Mouse (Mus musculus) cortical plate, adult 2 months (tissue): ENCODE results near the gene Dpp7. TPM values are rescaled to one million over a fixed set of nuclear protein-coding genes. Genes with fewer than 3 reads are reported as not detected.

Source experiments
- H3K27ac ChIP-seq: fragments of 200-500 bp; 2 replicates; pipeline ENCODE4 v1.5.1; 2012; ENCODE audit warnings: low read length, control low read depth, inconsistent platforms; ENCODE audit not compliant: insufficient read depth
- H3K4me1 ChIP-seq: fragments of 200-500 bp; 2 replicates; pipeline ENCODE4 v1.6.1; 2011; ENCODE audit warnings: low read length; ENCODE audit not compliant: control insufficient read depth, insufficient read depth
- H3K4me3 ChIP-seq: fragments of 200-500 bp; 2 replicates; pipeline ENCODE4 v1.5.1; 2011; ENCODE audit warnings: mild to moderate bottlenecking, low read length, control low read depth; ENCODE audit not compliant: insufficient read depth
- CTCF ChIP-seq: fragments of 200-500 bp; IDR thresholded peaks from 2 replicates; pipeline ENCODE4 v1.5.1; 2011; ENCODE audit warnings: mild to moderate bottlenecking, control low read depth, low read length; ENCODE audit not compliant: insufficient read depth; ENCODE audit errors: extremely low read depth
- POLR2A ChIP-seq: fragments of 200-500 bp; IDR thresholded peaks from 2 replicates; pipeline ENCODE4 v1.6.1; 2011; ENCODE audit warnings: mild to moderate bottlenecking, low read length, control low read depth; ENCODE audit not compliant: insufficient read depth; ENCODE audit errors: extremely low read depth
- polyA plus RNA-seq: library from polyadenylated mRNA; depleted of rRNA; stranded (reverse); fragments of >200 nt; gene quantifications from 2 replicates; pipeline ENCODE4 v1.2.3, GENCODE M21; 2012; rRNA removed

Gene Dpp7
- polyA plus RNA-seq, 1 experiment, result 59.8 TPM

- Histone ChIP-seq H3K27ac (no peak overlapping the region), H3K4me3 (no peak overlapping the region), H3K4me1 (peaks cover 6% of the 10 kb centered on the region; the same call in 1 of the 2 replicates)
- TF ChIP-seq POLR2A (no peak), CTCF (no peak)
These were observed 52.7 kb downstream of the Dpp7 start for GRCm38 (mm10) chr2:25303452-25303851.

Other genes with a start within 250 kb of the Dpp7 start
- 22.1 and 24.2 TPM in 2 replicates for gene Nrarp, start 175.6 kb downstream of the Dpp7 start, polyA plus RNA-seq
- 2.5 TPM in 2 replicates for gene Tor4a, start 159.5 kb downstream of the Dpp7 start, polyA plus RNA-seq
- gene Nelfb, start 144.9 kb downstream of the Dpp7 start, polyA plus RNA-seq, result 52.0 and 57.5 TPM in 2 replicates
- 0.11 TPM in 1 of 2 replicates, not detected in the other for gene Stpg3, start 141.7 kb downstream of the Dpp7 start, polyA plus RNA-seq
- gene Fam166a, start 137.6 kb downstream of the Dpp7 start, polyA plus RNA-seq, result 0.19 and 0.21 TPM in 2 replicates
- gene Tubb4b, start 131.7 kb downstream of the Dpp7 start, polyA plus RNA-seq, result 527 and 537 TPM in 2 replicates
- gene Slc34a3, start 122.0 kb downstream of the Dpp7 start, polyA plus RNA-seq, result 0.26 and 0.44 TPM in 2 replicates
- not detected in 2 replicates for gene Rnf224, start 119.6 kb downstream of the Dpp7 start, polyA plus RNA-seq
- gene Rnf208, start 114.1 kb downstream of the Dpp7 start, polyA plus RNA-seq, result 314 and 325 TPM in 2 replicates
- 0.21 and 0.57 TPM in 2 replicates for gene Cysrt1, start 113.9 kb downstream of the Dpp7 start, polyA plus RNA-seq
- gene AL732309.1, start 109.5 kb downstream of the Dpp7 start, polyA plus RNA-seq, result 14.0 and 15.5 TPM in 2 replicates
- gene Tmem203, start 100.9 kb downstream of the Dpp7 start, polyA plus RNA-seq, result 33.8 and 36.0 TPM in 2 replicates
- gene Tprn, start 93.7 kb downstream of the Dpp7 start, polyA plus RNA-seq, result 14.0 and 22.0 TPM in 2 replicates
- gene Ssna1, start 83.9 kb downstream of the Dpp7 start, polyA plus RNA-seq, result 87.9 and 93.2 TPM in 2 replicates
- 75.7 and 76.5 TPM in 2 replicates for gene Anapc2, start 83.9 kb downstream of the Dpp7 start, polyA plus RNA-seq
- not detected in 2 replicates for gene Tmem210, start 68.2 kb downstream of the Dpp7 start, polyA plus RNA-seq
- gene Lrrc26, start 66.4 kb downstream of the Dpp7 start, polyA plus RNA-seq, result not detected in 2 replicates
- gene Grin1, start 37.2 kb downstream of the Dpp7 start, polyA plus RNA-seq, result 336 and 340 TPM in 2 replicates
- gene Man1b1, start 24.0 kb downstream of the Dpp7 start, polyA plus RNA-seq, result 27.0 and 28.4 TPM in 2 replicates
- 16.6 and 20.4 TPM in 2 replicates for gene Uap1l1, start 9.3 kb upstream of the Dpp7 start, polyA plus RNA-seq
- gene Sapcd2, start 16.0 kb upstream of the Dpp7 start, polyA plus RNA-seq, result 4.0 and 4.4 TPM in 2 replicates
- gene Entpd2, start 39.5 kb upstream of the Dpp7 start, polyA plus RNA-seq, result 15.8 and 19.0 TPM in 2 replicates
- gene Npdc1, start 43.0 kb upstream of the Dpp7 start, polyA plus RNA-seq, result 435 and 468 TPM in 2 replicates
- 0.38 and 0.48 TPM in 2 replicates for gene Fut7, start 66.9 kb upstream of the Dpp7 start, polyA plus RNA-seq
- 105 and 109 TPM in 2 replicates for gene Abca2, start 72.3 kb upstream of the Dpp7 start, polyA plus RNA-seq
- 0.72 and 0.79 TPM in 2 replicates for gene Clic3, start 100.5 kb upstream of the Dpp7 start, polyA plus RNA-seq
- 137 TPM in 2 replicates for gene Paxx, start 104.7 kb upstream of the Dpp7 start, polyA plus RNA-seq
- gene Ptgds, start 113.7 kb upstream of the Dpp7 start, polyA plus RNA-seq, result 2,250 and 2,426 TPM in 2 replicates
- gene Lcn12, start 137.6 kb upstream of the Dpp7 start, polyA plus RNA-seq, result not detected in 2 replicates
- 44.3 and 46.1 TPM in 2 replicates for gene Fbxw5, start 144.4 kb upstream of the Dpp7 start, polyA plus RNA-seq
- gene C8g, start 145.4 kb upstream of the Dpp7 start, polyA plus RNA-seq, result 2.3 and 3.3 TPM in 2 replicates
- gene Traf2, start 190.6 kb upstream of the Dpp7 start, polyA plus RNA-seq, result 8.4 and 9.1 TPM in 2 replicates
- gene Edf1, start 201.5 kb upstream of the Dpp7 start, polyA plus RNA-seq, result 270 and 276 TPM in 2 replicates
- 1.1 and 1.2 TPM in 2 replicates for gene Mamdc4, start 218.5 kb upstream of the Dpp7 start, polyA plus RNA-seq
- gene Phpt1, start 218.9 kb upstream of the Dpp7 start, polyA plus RNA-seq, result 123 and 129 TPM in 2 replicates
- 115 and 125 TPM in 2 replicates for gene Ajm1, start 225.4 kb upstream of the Dpp7 start, polyA plus RNA-seq